Mouse (Mus musculus): ENCODE measurements around the gene Mmp14. TPM values are rescaled to one million over a fixed set of nuclear protein-coding genes. Genes with fewer than 3 reads are reported as not detected.

Mmp14 gene
- polyA plus RNA-seq, 1 experiment from 2014 or later, result 36.1 TPM

DNA sequence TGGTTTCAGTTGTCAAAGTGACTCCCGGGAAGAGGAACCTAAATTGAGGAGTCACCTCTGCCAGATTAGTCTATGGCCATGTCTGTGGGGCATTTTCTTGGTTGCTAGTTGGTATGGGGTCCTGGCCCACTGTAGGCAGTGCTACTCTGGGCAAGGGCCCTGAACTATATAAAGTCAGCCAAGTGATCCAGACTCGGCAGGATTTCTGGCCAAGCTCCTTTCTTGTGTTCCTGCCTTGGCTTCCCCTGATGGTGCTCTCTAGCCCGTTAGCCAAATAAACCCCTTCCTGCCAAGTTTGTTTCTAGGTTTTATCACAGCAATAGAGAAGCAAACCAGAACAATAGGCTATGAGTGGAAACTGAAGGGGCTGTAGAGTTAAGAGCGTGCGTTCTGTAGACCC, 43.3 kb downstream of the Mmp14 start:
- DNase-seq (ENCODE audit: low spot score), result no peak

DNA sequence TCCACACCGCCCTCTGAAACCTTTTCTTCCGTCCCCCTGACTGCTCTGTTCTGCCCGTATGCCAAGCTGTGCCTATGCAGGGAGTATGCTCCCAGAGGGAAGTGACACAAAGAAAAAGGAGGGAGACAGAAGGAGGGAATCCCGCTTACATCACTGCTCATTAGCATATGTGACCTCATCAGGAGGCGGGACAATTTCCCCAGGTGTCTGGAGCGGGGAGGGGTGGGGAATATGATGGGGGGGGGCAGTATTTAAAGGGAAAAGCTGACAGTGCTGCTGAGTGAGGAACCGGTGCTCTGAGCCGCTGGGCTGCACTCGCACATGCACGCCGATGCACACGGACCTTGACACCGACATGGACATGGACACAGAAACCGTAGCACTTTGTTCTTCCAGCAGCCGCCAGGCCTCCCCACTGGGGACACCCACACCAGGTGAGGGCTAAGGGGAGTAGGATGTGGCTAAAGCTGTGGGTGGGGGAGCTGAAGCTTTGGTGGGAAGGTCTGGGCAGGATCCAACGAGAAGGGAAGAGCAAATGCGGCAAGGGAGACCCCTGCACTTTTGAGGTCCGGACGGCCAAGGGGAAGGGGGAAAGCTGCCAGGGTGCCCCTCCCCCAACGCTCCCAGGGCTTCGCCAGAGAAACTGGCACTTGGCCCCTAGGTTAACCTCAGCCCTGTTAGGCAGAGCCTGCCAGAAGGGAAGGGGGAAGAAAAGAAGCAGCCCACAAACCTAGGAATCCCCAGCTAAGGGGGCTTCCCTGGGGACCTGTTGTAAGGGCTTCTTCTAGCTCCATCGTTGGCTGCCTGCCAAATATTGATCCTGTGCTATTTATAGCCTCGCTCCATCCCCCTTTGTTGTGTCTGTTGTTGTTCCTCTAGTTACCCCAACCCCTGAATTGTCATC, 44.8 kb downstream of the Mmp14 start, which contains the start of gene Rem2:
TSS of gene Rem2 (plus strand) at position 160 of the 904 bp plus-strand sequence.
- no peak for DNase-seq (ENCODE audit: low spot score)

DNA sequence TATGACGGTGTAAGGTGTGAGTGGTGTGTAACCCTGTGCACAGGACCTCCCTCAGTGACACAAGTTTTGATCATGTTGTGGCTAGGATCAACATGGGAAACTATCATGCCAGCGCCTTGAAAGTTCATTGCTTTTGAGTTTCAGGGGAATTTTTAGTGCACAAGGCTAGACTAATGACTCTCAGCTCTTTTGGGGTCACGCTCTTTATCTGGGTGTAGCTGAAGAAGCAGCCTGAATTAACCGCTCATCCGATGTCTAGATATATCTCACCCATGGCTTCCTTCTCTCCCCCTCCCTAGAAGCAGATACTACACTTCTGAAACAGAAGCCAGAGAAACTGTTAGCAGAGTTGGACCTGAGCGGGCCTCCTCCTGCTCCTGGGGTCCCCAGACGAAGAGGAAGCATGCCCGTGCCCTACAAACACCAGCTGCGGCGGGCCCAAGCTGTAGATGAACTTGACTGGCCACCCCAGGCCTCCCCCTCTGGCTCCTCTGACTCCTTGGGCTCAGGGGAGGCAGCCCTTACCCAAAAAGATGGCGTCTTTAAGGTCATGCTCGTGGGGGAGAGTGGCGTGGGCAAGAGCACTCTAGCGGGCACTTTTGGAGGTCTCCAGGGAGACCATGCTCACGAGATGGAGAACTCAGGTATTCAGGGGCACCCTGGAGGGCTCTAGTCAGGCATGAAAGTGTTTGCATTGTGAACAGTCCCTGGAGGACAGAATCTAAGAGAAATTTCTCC, 45.9 kb downstream of the Mmp14 start:
- no peak for DNase-seq (ENCODE audit: low spot score)

DNA sequence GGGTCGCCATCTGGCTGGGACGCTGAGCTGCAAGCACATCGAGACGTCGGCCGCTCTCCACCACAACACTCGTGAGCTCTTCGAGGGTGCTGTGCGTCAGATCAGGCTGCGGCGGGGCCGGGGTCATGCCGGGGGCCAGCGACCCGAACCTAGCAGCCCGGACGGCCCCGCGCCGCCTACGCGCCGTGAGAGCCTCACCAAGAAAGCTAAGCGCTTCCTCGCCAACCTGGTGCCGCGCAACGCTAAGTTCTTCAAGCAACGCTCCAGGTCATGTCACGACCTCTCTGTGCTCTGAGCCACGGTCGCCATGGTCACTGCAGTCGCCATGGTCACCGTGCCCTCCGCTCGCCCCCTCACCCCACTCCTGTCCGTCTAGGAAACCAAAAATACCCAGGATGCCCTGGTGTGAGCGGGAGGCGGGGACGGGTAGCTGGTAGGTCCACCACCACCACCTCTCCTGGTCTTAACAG, 48.1 kb downstream of the Mmp14 start:
- peak; percentile 58 for DNase-seq (ENCODE audit: low spot score)

DNA sequence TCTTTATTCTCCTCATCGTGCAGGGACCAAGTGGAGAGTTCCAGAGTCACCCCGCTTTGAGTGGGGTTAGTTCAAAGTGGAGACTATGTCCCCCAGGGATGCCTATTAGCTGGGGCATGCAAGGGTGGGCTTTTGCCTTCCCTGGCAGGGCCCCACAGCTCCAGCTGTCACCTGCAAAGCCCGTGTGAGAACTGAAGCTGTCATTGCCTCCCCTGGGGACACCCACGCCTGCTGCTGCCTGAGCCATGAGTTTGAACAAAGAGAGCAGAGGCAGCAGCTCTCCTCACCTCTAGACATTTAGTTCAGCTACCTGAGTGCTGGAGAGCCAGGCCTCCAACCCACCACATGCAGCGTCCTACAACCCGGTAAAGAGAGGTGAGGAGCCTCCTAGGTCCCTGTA, 49.3 kb downstream of the Mmp14 start:
- DNase-seq (ENCODE audit: low spot score), result peak; percentile 53

DNA sequence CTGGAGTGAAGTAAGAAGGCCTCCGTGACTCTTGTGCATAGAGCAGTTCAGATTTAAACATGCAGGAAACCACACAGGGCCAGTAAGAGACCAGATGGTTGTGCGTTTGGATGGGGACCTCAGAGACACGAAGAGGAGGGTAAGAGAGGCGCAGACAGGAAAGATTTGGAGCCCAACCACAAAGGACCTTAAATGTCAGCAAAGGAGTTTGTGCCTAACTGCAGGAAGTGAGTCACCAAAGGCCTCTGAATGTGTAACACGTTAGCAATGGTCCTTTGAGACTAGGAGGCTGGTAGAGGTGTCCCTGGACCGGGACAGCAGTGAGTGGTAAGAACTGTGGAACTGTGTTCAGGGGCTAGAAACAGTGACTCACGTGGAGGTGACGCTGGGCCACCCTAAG, 50.0 kb downstream of the Mmp14 start:
- peak; percentile 76 for DNase-seq (ENCODE audit: low spot score)

DNA sequence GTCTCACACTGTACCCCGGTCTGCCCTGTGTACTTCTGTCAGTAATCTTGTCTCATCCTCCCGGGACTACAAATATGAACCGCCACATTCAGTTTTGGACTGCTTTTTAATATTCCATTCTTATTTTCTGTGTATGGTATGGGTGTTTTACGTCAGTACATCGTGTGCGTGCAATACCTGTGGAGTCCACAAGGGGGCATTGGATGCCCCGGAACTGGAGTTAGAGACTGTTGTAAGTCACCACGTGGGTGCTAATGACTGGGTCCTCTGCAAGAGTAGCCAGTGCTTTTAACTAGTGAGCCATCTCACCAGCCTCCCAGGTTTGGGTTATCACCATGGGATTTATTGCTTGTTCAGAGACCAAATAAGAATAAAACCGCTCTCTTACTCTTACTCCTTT, 51.1 kb downstream of the Mmp14 start:
- peak; percentile 79 for DNase-seq (ENCODE audit: low spot score)

DNA sequence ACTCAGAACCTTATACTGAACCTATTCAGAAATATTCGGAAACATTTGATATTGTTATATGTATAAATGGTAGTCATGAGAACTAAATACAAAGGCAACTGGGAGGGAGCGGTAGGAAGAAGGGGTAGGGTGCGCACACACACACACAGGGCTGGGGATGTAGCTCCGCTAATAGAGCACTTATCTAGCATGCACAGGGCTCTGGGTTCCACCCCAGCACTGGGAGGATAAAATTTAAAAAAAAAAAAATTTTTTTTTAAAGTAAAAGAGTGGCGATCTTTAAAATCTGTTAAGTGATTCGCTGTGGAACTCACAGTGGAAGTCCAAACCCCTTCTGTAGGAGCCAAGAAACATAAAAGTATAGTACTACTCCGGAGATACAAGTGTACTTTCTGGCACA, 54.5 kb downstream of the Mmp14 start:
- no peak for DNase-seq (ENCODE audit: low spot score)

DNA sequence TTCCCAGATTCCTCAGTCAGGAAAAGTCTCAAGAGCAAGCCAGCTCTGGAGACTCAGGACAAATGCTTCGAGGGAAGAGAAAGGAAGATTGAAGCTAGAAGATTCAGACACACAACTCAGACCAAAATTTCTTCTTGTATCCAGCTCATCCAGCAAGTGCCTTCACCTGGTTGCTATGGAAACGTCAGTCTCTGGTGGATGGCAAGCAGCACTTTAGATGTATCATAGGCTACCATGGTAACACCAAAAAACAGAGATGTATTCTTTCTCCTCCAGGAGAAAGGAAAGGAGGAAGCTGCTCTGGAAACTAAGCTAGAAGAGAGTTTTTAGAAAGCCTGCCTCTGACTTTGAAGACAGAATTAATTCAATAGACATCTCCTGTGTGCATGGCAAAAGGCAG, 56.3 kb downstream of the Mmp14 start:
- DNase-seq (ENCODE audit: low spot score), result no peak

DNA sequence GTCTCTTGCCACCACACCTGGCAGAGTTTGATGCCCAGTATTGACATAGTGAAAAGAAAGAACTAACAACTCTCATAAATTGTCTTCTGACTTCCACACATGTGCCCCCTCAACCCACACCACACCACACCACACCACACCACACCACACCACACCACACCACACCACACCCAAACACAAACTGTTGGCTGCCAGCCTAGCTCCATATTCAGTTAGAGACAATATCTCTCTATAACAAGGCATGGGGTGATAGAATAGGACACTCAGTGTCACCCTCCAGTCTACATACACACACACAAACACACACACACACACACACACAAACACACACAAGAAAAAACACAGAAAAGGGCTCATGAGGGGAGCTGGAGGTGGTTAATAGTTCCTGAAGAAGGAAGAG, 56.9 kb downstream of the Mmp14 start:
- DNase-seq (ENCODE audit: low spot score), result no peak

DNA sequence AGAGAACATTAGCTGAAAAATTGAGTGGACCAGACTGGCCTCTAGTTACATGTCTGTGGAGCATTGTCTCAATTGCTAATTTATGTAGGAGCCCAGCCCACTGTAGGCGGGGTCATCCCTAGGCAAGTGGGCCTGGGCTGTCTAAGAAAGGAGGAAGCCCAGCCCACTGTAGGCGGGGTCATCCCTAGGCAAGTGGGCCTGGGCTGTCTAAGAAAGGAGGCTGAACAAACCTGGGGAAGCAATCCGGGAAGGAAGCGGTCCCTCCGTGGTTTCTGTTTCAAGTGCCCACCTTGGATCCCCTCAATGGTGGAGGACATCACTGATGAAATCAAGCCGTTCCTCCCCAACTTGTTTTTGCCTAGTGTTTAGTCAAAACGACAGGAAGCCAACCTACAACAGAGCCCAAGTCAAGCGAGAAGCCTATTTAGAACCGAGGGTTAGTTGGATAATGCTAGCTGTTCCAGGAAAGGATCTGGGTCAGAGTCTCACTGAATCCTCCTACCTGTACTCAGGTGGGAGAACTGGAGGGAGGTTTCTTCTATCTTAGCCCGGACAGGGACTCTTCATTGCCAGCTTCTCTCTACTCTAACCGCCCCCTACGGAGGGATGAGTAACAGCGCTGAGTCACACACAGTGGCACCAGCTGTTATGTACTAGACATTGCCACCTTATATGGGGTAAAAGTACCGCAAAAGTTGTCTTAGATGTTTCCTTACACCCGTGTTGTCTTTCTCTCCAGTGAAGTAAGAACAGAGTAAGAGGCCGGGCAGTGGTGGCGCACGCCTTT, 61.1 kb downstream of the Mmp14 start:
- peak; percentile 50 for DNase-seq (ENCODE audit: low spot score)

DNA sequence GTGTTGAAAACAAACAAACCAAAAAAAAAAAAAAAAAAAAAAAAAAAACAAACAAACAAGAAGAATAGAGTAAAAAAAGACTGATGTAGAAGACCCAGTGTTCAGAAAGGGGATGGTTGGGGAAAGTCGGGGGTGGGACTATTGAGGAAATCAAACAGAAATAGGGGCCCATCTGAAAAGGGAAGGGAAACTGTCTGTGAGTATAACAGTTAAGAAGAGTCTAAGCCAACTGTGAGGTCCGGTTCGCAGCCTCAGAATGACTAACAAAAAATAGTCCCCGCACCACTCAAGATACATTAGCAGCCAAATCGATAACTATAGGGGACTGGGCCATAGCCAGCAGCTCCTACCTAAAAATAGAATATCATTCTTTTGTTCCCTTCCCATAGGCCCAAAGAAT, 61.8 kb downstream of the Mmp14 start:
- DNase-seq (ENCODE audit: low spot score), result no peak

DNA sequence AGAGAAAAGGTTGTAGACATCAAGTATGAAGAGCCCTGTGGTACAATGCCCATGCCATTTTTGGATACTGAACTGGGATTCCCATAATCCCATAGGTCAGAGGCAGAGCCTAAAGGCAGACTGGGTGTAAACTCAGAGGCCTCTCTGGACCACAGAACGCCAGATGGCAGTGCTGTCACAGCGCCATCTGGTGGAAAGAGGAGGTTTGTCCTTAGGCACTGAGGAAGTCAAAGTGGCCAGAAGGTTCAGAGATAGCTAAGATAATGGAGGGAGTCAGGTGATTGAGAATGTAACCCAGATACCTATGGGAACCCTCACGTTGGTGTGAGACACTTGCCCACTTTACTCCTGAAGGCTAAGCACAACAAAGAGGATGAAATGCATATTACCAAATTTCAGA, 62.8 kb downstream of the Mmp14 start:
- DNase-seq (ENCODE audit: low spot score), result peak; percentile 78

Other genes with a start within 250 kb of the Mmp14 start
- 400 and 426 TPM in 2 replicates for gene Dad1, start 177.5 kb upstream of the Mmp14 start, polyA plus RNA-seq (2015; fragmentation: Nextera tagmentation; extraction: Ambion mirVana)
- gene Abhd4, start 177.4 kb upstream of the Mmp14 start, polyA plus RNA-seq (2015; fragmentation: Nextera tagmentation; extraction: Ambion mirVana), result 19.2 and 19.7 TPM in 2 replicates
- gene Olfr49, start 146.7 kb upstream of the Mmp14 start, polyA plus RNA-seq (2015; fragmentation: Nextera tagmentation; extraction: Ambion mirVana), result not detected in 2 replicates
- 50.9 and 53.4 TPM in 2 replicates for gene Oxa1l, start 70.8 kb upstream of the Mmp14 start, polyA plus RNA-seq (2015; fragmentation: Nextera tagmentation; extraction: Ambion mirVana)
- gene Slc7a7, start 13.8 kb upstream of the Mmp14 start, polyA plus RNA-seq (2015; fragmentation: Nextera tagmentation; extraction: Ambion mirVana), result 6.5 and 8.1 TPM in 2 replicates
- gene Mrpl52, start 4.7 kb upstream of the Mmp14 start, polyA plus RNA-seq (2015; fragmentation: Nextera tagmentation; extraction: Ambion mirVana), result 297 and 318 TPM in 2 replicates
- gene Lrp10, start 32.5 kb downstream of the Mmp14 start, polyA plus RNA-seq (2015; fragmentation: Nextera tagmentation; extraction: Ambion mirVana), result 88.3 and 93.7 TPM in 2 replicates
- 1.1 and 2.1 TPM in 2 replicates for gene Rem2, start 44.5 kb downstream of the Mmp14 start, polyA plus RNA-seq (2015; fragmentation: Nextera tagmentation; extraction: Ambion mirVana)
- 62.9 and 64.6 TPM in 2 replicates for gene Prmt5, start 85.9 kb downstream of the Mmp14 start, polyA plus RNA-seq (2015; fragmentation: Nextera tagmentation; extraction: Ambion mirVana)
- 111 and 113 TPM in 2 replicates for gene Haus4, start 123.0 kb downstream of the Mmp14 start, polyA plus RNA-seq (2015; fragmentation: Nextera tagmentation; extraction: Ambion mirVana)
- 11.9 and 14.9 TPM in 2 replicates for gene Ajuba, start 145.9 kb downstream of the Mmp14 start, polyA plus RNA-seq (2015; fragmentation: Nextera tagmentation; extraction: Ambion mirVana)
- 4.7 and 5.0 TPM in 2 replicates for gene 4931414P19Rik, start 174.4 kb downstream of the Mmp14 start, polyA plus RNA-seq (2015; fragmentation: Nextera tagmentation; extraction: Ambion mirVana)
- 387 and 424 TPM in 2 replicates for gene Psmb5, start 186.4 kb downstream of the Mmp14 start, polyA plus RNA-seq (2015; fragmentation: Nextera tagmentation; extraction: Ambion mirVana)
- gene Psmb11, start 189.8 kb downstream of the Mmp14 start, polyA plus RNA-seq (2015; fragmentation: Nextera tagmentation; extraction: Ambion mirVana), result 82.4 and 117 TPM in 2 replicates
- not detected in 2 replicates for gene Gm17606, start 209.3 kb downstream of the Mmp14 start, polyA plus RNA-seq (2015; fragmentation: Nextera tagmentation; extraction: Ambion mirVana)
- 5.2 and 5.4 TPM in 2 replicates for gene Cdh24, start 209.8 kb downstream of the Mmp14 start, polyA plus RNA-seq (2015; fragmentation: Nextera tagmentation; extraction: Ambion mirVana)

All from thymus, postnatal 0 days (tissue).